Mouse (Mus musculus) skeletal muscle tissue, adult 2 months (tissue): ENCODE results near the gene Sgcd.

Experiments
- DNase-seq: peaks from one replicate; pipeline ENCODE4 v3.0.0-alpha.2; 2012; ENCODE audit warnings: low read depth, low spot score

Gene Sgcd

GRCm38 (mm10) chr11:47988697-47989533 lies at the start of gene Sgcd:
TSS of gene Sgcd (minus strand) at chr11:47988969.
- no peak for DNase-seq

GRCm38 (mm10) chr11:48038051-48038450 lies 49.3 kb upstream of the Sgcd start:
- DNase-seq: no peak

- no peak for DNase-seq
Observed at GRCm38 (mm10) chr11:48012836-48013235, 24.1 kb upstream of the Sgcd start.

- DNase-seq: no peak
Observed at GRCm38 (mm10) chr11:47988333-47988696, 454 bp downstream of the Sgcd start.

- DNase-seq: no peak
Observed at GRCm38 (mm10) chr11:47987893-47988267, 889 bp downstream of the Sgcd start.

- no peak for DNase-seq
Observed at GRCm38 (mm10) chr11:47987251-47987892, 1.4 kb downstream of the Sgcd start.

- no peak for DNase-seq
Observed at GRCm38 (mm10) chr11:47982152-47982551, 6.6 kb downstream of the Sgcd start.

GRCm38 (mm10) chr11:47981108-47981507 lies 7.7 kb downstream of the Sgcd start:
- DNase-seq: no peak

- no peak for DNase-seq
Observed at GRCm38 (mm10) chr11:47953291-47953690, 35.5 kb downstream of the Sgcd start.

GRCm38 (mm10) chr11:47952366-47952765 lies 36.4 kb downstream of the Sgcd start:
- DNase-seq: no peak

GRCm38 (mm10) chr11:47939795-47940194 lies 49.0 kb downstream of the Sgcd start:
- DNase-seq: no peak

GRCm38 (mm10) chr11:47917616-47918015 lies 71.2 kb downstream of the Sgcd start:
- DNase-seq: no peak

- DNase-seq: no peak
Observed at GRCm38 (mm10) chr11:47891617-47892172, 97.1 kb downstream of the Sgcd start.

- DNase-seq: no peak
Observed at GRCm38 (mm10) chr11:47890315-47890714, 98.5 kb downstream of the Sgcd start.

- no peak for DNase-seq
Observed at GRCm38 (mm10) chr11:47885310-47885709, 103.5 kb downstream of the Sgcd start.

GRCm38 (mm10) chr11:47883545-47883944 lies 105.2 kb downstream of the Sgcd start:
- DNase-seq: no peak

GRCm38 (mm10) chr11:47876633-47877170 lies 112.1 kb downstream of the Sgcd start:
- no peak for DNase-seq

- DNase-seq: no peak
Observed at GRCm38 (mm10) chr11:47845894-47846293, 142.9 kb downstream of the Sgcd start.

- no peak for DNase-seq
Observed at GRCm38 (mm10) chr11:47833283-47833682, 155.5 kb downstream of the Sgcd start.

- DNase-seq: no peak
Observed at GRCm38 (mm10) chr11:47810307-47810706, 178.5 kb downstream of the Sgcd start.

GRCm38 (mm10) chr11:47804101-47804715 lies 184.6 kb downstream of the Sgcd start:
- DNase-seq: no peak

GRCm38 (mm10) chr11:47777916-47778226 lies 210.9 kb downstream of the Sgcd start:
- no peak for DNase-seq
